Mouse (Mus musculus): ENCODE measurements at regions not wholly inside any gene's neighbourhood (a gene's known extent, or its start where the extent isn't known, plus 50 kb on each side); places are given as distances from the start of the nearest gene placed in this dataset.
"Not testable (repeated sequence)": the region's sequence is repeated elsewhere in the genome, so short reads cannot be mapped to it uniquely, and the experiment has no call there.

GRCm38 (mm10) chr13:107829861-107830260 lies 214.4 kb upstream of the Smim15 start:
- no peak for DNase-seq

DNA sequence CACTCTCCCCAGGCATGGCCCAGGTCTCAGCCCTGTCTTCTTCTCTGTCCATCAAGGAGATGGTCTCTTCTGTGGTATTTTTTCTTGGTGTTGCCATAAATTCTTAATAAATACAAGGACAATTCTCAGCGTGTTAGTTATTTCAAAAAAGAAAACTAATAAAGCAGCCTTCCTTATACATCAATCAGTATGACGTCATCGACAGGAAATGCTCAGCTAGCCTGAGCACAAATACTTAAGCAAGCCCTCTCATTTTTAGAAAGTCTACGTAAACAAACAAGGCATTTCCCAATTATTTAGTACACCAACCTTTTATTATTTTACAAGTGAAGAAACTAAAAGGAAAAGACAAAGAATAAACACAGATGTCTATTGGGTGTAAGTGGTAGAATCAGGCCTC lies 218.6 kb upstream of the Smim15 start:
- no peak for DNase-seq

GRCm38 (mm10) chr13:107823342-107823741 lies 220.9 kb upstream of the Smim15 start:
- no peak for DNase-seq

- no peak for DNase-seq
Measured at GRCm38 (mm10) chr13:107822198-107822597, 222.0 kb upstream of the Smim15 start.

- DNase-seq: no peak
Measured at GRCm38 (mm10) chr13:107813562-107814161, 230.6 kb upstream of the Smim15 start.

DNA sequence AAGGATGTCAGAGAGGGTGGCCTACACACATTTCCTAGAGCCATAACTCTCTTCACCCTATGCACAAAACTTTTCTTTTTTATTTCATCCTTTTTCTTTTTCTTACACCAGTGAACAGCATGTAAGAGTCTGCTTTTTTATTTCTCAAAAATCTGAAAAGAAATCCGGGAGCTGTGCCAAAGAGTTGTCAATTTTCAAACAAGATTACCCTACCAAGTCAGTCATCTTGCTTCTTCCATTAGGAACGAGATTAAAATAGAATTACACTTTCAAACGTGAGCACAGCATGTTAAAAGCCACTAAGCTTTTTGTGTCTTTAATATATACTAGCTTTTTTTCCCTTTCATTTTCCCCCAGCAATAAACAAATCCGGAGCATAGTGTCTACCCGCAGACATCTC lies 232.2 kb upstream of the Smim15 start:
- no peak for DNase-seq

GRCm38 (mm10) chr13:107810802-107811192 lies 233.4 kb upstream of the Smim15 start:
- DNase-seq: no peak

DNA sequence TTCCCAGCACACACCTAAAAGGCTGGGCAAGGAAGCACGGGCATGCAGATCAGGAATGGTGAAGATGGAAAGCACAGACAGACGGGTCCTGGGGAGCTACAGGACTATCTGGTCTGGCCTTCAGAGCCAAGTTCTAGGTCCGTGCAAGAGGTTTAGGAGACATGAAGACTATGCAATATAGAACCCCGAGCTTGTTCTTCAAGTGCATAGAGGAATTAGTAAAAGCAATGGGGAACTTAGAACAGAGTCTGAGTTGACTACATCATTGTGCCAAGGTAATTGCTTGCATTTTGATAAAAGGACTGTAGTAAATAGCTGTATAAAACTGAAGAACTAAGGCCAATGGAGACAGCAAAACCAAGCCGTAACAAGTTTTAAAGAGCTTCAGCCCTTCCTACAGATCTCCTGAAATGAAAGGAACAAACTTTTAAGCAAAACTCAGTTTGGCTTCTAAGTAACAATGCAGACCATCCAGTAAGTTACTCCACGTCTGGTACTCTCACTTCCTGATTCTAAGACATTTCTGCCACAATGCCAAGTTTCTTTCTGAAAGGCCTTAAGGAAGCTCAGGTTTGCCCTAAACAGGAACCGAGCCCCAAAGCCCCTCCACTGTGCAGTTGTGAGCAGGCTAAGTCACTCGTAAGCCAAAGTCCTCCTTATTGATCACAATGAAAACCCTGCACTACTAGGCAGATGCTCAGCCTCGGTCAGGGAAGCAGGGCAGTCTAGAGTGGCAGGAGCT lies 234.0 kb upstream of the Smim15 start:
- DNase-seq: no peak

- no peak for DNase-seq
Measured at GRCm38 (mm10) chr13:107808961-107809360, 235.3 kb upstream of the Smim15 start.

DNA sequence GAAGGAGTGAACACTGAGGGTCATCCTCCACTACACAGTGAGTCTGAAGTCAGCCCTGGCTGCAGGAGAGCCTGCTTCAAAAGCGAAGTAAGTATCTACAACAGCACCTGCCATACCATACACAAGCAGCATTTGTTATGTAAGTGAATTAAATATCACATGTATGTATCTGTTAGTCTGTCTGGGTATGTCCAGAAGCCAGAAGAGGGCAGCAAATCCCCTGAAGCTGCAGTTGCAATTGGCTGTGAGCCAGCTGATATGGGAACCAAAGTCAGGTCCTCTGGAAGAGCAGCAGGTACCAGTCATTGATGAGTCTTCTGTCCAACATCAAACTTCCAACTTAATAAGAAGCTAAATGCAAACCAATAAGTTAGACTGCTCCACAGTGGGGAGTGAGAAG lies 239.8 kb upstream of the Smim15 start:
- DNase-seq: no peak

GRCm38 (mm10) chr13:107799199-107799945 lies 244.9 kb upstream of the Smim15 start:
- DNase-seq: no peak

DNA sequence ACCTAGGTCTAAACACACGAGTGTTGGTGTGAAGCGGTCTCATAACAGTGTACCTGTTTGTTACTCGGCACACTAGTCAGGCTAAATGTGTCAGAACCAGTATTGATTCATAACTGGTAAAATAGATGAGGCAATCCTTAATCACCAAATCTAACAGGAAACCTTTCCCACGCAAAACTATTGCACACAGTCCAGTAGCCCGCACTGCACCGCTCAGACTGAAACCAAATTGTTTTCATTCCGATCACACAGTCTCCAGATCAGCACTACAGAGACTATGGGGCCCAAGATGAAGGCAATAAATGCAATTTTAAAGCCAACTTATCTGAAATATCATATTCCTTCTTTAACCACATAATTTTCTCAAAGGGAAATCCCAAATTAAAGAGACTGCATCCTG lies 246.1 kb upstream of the Smim15 start:
- DNase-seq: no peak

- DNase-seq: no peak
Measured at GRCm38 (mm10) chr13:107795516-107795915, 248.7 kb upstream of the Smim15 start.

- DNase-seq: no peak
Measured at GRCm38 (mm10) chr13:107791770-107792169, 252.5 kb upstream of the Smim15 start.

DNA sequence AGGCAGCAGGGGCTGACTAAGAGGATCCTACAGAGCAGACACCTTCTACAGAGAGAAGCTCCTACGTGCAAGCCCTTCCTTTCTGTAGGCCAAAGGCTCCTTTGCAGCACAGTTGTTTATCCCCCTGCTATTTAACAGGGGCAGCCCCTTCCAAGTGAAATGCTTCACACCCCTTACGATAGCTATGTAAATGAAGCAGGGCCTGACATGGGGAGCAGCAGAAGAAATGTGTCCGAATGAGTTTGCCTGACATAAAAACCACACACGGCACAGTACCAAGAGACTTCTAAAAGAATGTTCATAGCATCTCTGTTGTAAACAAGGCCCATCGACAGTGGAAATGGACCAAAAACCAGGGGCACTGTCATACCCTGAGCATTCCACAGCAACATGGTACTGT lies 259.3 kb upstream of the Smim15 start:
- DNase-seq: no peak

GRCm38 (mm10) chr13:107781741-107782140 lies 262.5 kb upstream of the Smim15 start:
- DNase-seq: no peak

GRCm38 (mm10) chr13:107781221-107781620 lies 263.0 kb upstream of the Smim15 start:
- DNase-seq: no peak

DNA sequence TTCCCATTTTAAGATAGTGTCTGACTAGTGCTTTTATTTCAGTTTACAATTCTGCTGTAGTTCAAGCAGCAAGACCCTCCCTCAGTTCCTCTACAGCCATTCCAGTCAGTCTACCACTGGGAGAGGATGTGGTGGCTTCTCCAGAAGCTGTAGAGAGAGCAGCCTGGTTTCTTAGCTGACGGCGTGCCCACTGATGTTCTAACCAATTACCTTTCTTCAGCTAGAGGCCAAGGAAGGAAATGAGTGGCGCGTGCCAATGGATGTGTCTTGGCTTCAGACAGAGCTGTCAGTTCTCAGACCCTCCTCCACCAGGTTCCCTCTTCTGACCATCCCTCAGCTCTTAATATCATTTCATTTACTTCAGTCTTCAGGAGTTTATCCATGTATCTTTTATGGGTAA lies 264.7 kb upstream of the Smim15 start:
- peak; percentile 5 to 21 for DNase-seq

- not testable (repeated sequence) for DNase-seq
Measured at GRCm38 (mm10) chr13:107774499-107774898, 269.7 kb upstream of the Smim15 start.

DNA sequence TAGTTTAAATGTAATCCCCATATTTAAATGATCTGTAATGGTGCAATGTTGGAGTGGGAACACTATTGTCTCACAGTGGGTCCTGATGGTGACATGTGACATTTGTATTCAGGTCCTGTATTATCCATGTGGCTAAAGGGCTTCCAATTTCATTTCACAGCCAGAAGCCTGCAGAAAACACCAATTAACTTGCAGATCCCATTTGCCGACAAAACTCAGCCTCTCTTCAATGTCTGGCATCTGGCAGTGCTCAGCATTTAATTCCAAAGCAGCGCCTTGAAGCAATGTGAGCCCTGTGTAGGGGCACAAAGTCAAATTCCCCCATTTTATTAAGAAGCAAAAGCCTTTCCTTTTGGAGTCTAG lies 277.0 kb upstream of the Smim15 start:
- no peak for DNase-seq

DNA sequence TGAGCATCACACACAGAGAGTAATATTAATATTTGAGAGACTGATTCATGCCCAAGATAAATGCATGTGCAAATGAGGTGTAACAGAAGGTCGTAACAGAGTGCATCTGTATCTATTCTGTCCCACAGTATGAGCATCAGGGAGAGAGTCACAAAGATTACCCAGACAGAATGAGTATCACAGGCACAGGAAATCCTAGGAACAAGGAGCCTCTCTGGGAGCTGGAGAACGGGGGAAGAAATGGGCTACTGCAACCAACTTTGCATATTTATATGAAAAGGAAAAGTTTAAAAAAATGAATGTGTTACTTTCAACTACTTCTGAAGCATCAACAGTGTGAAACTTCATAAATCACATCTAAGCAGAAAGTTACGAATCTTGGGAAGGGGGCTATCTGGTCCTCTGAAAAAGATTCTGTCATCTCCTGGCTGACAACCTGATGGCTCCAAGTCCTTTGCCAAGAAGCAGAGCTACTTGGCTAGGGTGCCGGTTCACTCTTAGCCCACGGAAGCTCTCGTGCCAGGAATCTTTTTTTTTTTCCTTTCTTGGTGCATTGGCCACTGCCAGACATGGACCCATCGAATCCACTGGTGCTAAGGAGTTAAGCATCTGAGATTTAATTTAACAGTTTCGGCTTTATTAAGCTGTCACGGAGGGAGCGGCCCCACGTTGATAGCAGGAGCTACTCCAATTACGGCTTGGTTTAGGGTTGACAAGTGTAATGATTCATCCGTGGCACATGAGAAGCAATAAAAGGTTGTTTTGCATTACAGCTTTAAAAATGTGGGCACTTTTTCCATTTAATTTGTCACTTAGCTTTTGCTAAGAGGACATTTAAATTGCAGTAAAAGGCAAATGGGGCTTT lies 277.6 kb upstream of the Smim15 start:
- DNase-seq: no peak

- no peak for DNase-seq
Measured at GRCm38 (mm10) chr13:107763911-107764310, 280.3 kb upstream of the Smim15 start.

- DNase-seq: no peak
Measured at GRCm38 (mm10) chr13:107760511-107760910, 283.7 kb upstream of the Smim15 start.

All from thymus, postnatal 36 days (tissue).